Mouse (Mus musculus) CH12.LX (cell line): ENCODE measurements around the gene Gpr152. TPM values are rescaled to one million over a fixed set of nuclear protein-coding genes. Genes with fewer than 3 reads are reported as not detected.

Source experiments
- DNase-seq: peaks from one replicate; pipeline ENCODE4 v3.0.0-alpha.2; 2013; ENCODE audit errors: extremely low read depth
- H3K27ac ChIP-seq: 2 replicates; pipeline ENCODE4 v1.5.1; 2012; ENCODE audit warnings: low read depth, mild to moderate bottlenecking, control low read depth, moderate library complexity; ENCODE audit not compliant: insufficient read depth
- H3K27me3 ChIP-seq: replicated peaks from 2 replicates; pipeline ENCODE3; 2012; ENCODE audit warnings: inconsistent platforms
- H3K36me3 ChIP-seq, 2 experiments: replicated peaks in 1 of 2; 2 replicates each; pipeline versions ENCODE3 to v1.6.1; 2012; ENCODE audit warnings: inconsistent platforms in 1 of 2, low read length in 1 of 2, mild to moderate bottlenecking in 1 of 2, mixed read lengths in 1 of 2, moderate library complexity in 1 of 2; ENCODE audit not compliant: control insufficient read depth in 1 of 2, insufficient read depth in 1 of 2
- H3K4me1 ChIP-seq, 2 experiments: 2 replicates each; pipeline ENCODE4 v1.6.1; 2012; ENCODE audit warnings: inconsistent platforms in 1 of 2, moderate library complexity in 1 of 2; ENCODE audit not compliant: insufficient read depth in 2 of 2, control insufficient read depth in 1 of 2
- H3K4me2 ChIP-seq: 2 replicates; pipeline ENCODE4 v1.6.1; 2012; ENCODE audit warnings: low read depth, mild to moderate bottlenecking, control low read depth; ENCODE audit not compliant: poor library complexity, insufficient read depth, severe bottlenecking
- H3K4me3 ChIP-seq, 3 experiments: fragments of 150-350 bp in 1 of 3; sonication (generic) in 1 of 3; replicated peaks in 1 of 3; 2 replicates each; pipeline versions ENCODE3 to v1.5.1; 2011 to 2012; ENCODE audit warnings: low read depth in 2 of 3, low read length in 2 of 3, mild to moderate bottlenecking in 2 of 3, moderate library complexity in 2 of 3, control low read depth in 1 of 3, improper control_type of control experiment in 1 of 3, inconsistent platforms in 1 of 3, mixed read lengths in 1 of 3; ENCODE audit not compliant: poor library complexity in 1 of 3
- H3K79me2 ChIP-seq: replicated peaks from 2 replicates; pipeline ENCODE4 v1.6.1; 2012; ENCODE audit warnings: mild to moderate bottlenecking, moderate library complexity; ENCODE audit not compliant: control insufficient read depth, poor library complexity, insufficient read depth, severe bottlenecking; ENCODE audit errors: extremely low read depth
- H3K9ac ChIP-seq: 2 replicates; pipeline ENCODE4 v1.6.1; 2012; ENCODE audit warnings: low read depth, mild to moderate bottlenecking, control low read depth, moderate library complexity; ENCODE audit not compliant: insufficient read depth
- H3K9me3 ChIP-seq: replicated peaks from 2 replicates; pipeline ENCODE3; 2012; ENCODE audit warnings: low read length, inconsistent platforms, mixed read lengths
- CHD1 ChIP-seq: IDR thresholded peaks from 2 replicates; pipeline ENCODE4 v1.6.1; 2012; ENCODE audit warnings: low read depth, low read length, improper control_type of control experiment, inconsistent platforms
- E2F4 ChIP-seq: IDR thresholded peaks from 2 replicates; pipeline ENCODE4 v1.6.1; 2011; ENCODE audit warnings: low read depth, low read length, improper control_type of control experiment; ENCODE audit not compliant: insufficient replicate concordance
- ELF1 ChIP-seq: IDR thresholded peaks from 2 replicates; pipeline ENCODE4 v1.6.1; 2014; ENCODE audit warnings: low read depth, mild to moderate bottlenecking, inconsistent platforms, low read length, improper control_type of control experiment
- IRF4 ChIP-seq: IDR thresholded peaks from 2 replicates; pipeline ENCODE4 v1.6.1; 2014; ENCODE audit warnings: low read depth, mild to moderate bottlenecking, inconsistent platforms, low read length, improper control_type of control experiment
- JUN ChIP-seq: IDR thresholded peaks from 2 replicates; pipeline ENCODE4 v1.6.1; 2011; ENCODE audit warnings: low read depth, mild to moderate bottlenecking, low read length, improper control_type of control experiment, moderate library complexity; ENCODE audit not compliant: insufficient read depth
- KAT2A ChIP-seq: IDR thresholded peaks from 2 replicates; pipeline ENCODE4 v1.6.1; 2012; ENCODE audit warnings: low read length, improper control_type of control experiment, inconsistent platforms; ENCODE audit not compliant: insufficient replicate concordance
- MAFK ChIP-seq: IDR thresholded peaks from 2 replicates; pipeline ENCODE4 v1.6.1; 2011; ENCODE audit warnings: low read length, improper control_type of control experiment; ENCODE audit not compliant: insufficient replicate concordance
- MXI1 ChIP-seq: IDR thresholded peaks from 2 replicates; pipeline ENCODE4 v1.6.1; 2011; ENCODE audit warnings: mild to moderate bottlenecking, low read depth, low read length, improper control_type of control experiment
- MYC ChIP-seq: IDR thresholded peaks from 2 replicates; pipeline ENCODE4 v1.6.1; 2011; ENCODE audit warnings: low read depth, mild to moderate bottlenecking, improper control_type of control experiment, low read length
- NELFE ChIP-seq: IDR thresholded peaks from 2 replicates; pipeline ENCODE4 v1.6.1; 2011; ENCODE audit warnings: low read depth, low read length, improper control_type of control experiment
- PAX5 ChIP-seq: IDR thresholded peaks from 2 replicates; pipeline ENCODE4 v1.6.1; 2012; ENCODE audit warnings: low read length, inconsistent platforms, mixed read lengths
- POLR2A ChIP-seq: IDR thresholded peaks from 2 replicates; pipeline ENCODE4 v1.6.1; 2011; ENCODE audit warnings: low read depth, mild to moderate bottlenecking, improper control_type of control experiment, low read length
- POLR2AphosphoS2 ChIP-seq: IDR thresholded peaks from 2 replicates; pipeline ENCODE4 v1.6.1; 2011; ENCODE audit warnings: low read depth, low read length, improper control_type of control experiment
- RAD21 ChIP-seq: IDR thresholded peaks from 2 replicates; pipeline ENCODE4 v1.6.1; 2011; ENCODE audit warnings: low read depth, mild to moderate bottlenecking, low read length, improper control_type of control experiment, moderate library complexity
- SIN3A ChIP-seq: IDR thresholded peaks from 2 replicates; pipeline ENCODE4 v1.6.1; 2012; ENCODE audit warnings: low read length, improper control_type of control experiment, inconsistent platforms
- TBP ChIP-seq: conservative IDR thresholded peaks from 2 replicates; pipeline ENCODE4 v1.6.1; 2011; ENCODE audit warnings: low read depth, low read length, improper control_type of control experiment
- USF2 ChIP-seq: conservative IDR thresholded peaks from 2 replicates; pipeline ENCODE4 v1.6.1; 2011; ENCODE audit warnings: low read depth, low read length, improper control_type of control experiment
- ZC3H11A ChIP-seq: IDR thresholded peaks from 2 replicates; pipeline ENCODE4 v1.6.1; 2012; ENCODE audit warnings: low read depth, mild to moderate bottlenecking, inconsistent platforms, low read length, improper control_type of control experiment
- ZKSCAN1 ChIP-seq: IDR thresholded peaks from 2 replicates; pipeline ENCODE4 v1.6.1; 2012; ENCODE audit warnings: low read depth, inconsistent platforms, low read length, improper control_type of control experiment, borderline replicate concordance
- dilution Hi-C: fragments of 300-500 bp; cut with MboI; formaldehyde crosslinking; loops from 2 replicates; pipeline ENCODE4 v1.14.3; 2020; ENCODE audit warnings: low sequenced_read_pairs; ENCODE audit not compliant: extremely low pct_unique_long_range_greater_than_20kb, extremely low pct_ligation_motif_present
- in situ Hi-C: fragments of 300-500 bp; cut with MboI; formaldehyde crosslinking; loops from 3 replicates; pipeline ENCODE4 v1.14.3; 2019; ENCODE audit warnings: low sequenced_read_pairs, low pct_ligation_motif_present, low pct_unique_long_range_greater_than_20kb, mixed read lengths
- polyA plus RNA-seq: library from polyadenylated mRNA; unstranded; fragments of >175 nt; gene quantifications from 2 replicates; pipeline ENCODE4 v1.2.1, GENCODE M21; 2012; ENCODE audit warnings: low read depth; ENCODE audit not compliant: insufficient read length
- total RNA-seq, 2 experiments: library from RNA; depleted of rRNA; stranded (reverse); fragments of 300-350 nt in 1 of 2; fragments of >200 nt in 1 of 2; gene quantifications; 2 replicates each; pipeline ENCODE4 v1.2.3; 2012 to 2014

Gpr152 gene
- total and polyA plus RNA-seq, 3 experiments: 0.05 to 0.71 (median 0.17) TPM

DNA sequence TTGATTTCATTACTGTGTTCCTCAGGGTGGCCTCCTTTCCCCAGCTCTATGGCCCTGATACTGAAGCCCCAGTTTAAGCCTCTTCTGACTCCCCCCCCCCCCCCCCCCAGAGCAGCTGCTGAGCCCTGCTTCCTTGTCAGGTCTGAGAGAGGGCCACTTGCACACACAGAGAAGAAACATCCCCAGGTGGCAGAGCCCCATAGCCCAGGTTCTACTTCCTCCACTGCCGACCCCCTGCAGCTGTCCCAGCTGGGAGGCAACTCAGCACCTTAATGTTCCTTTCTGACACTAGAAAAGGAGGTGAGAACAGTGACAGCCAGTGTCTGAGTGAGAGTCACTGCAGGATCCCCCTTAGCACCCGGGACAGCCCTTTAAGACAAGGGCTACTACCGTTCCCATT lies 35.8 kb upstream of the Gpr152 start:
- H3K9ac ChIP-seq: no peak overlapping the region
- H3K27me3 ChIP-seq: no peaks in the 10 kb centered on the region
- peaks cover 50 to 75% of the 10 kb centered on the region in 2 experiments for H3K36me3 ChIP-seq
- no peaks in the 10 kb centered on the region for H3K79me2 ChIP-seq
- H3K27ac ChIP-seq: no peak overlapping the region
- H3K4me3 ChIP-seq: no peak overlapping the region
- H3K9me3 ChIP-seq: no peaks in the 10 kb centered on the region
- H3K4me2 ChIP-seq: no peak overlapping the region
- TF ChIP-seq ELF1 (no peak), JUN (no peak), NELFE (no peak), POLR2A (no peak), ZC3H11A (no peak)
- H3K4me1 ChIP-seq: peaks cover 13 to 54% of the 10 kb centered on the region in 2 experiments; a peak in 3 of 4 replicates
- no peak for DNase-seq
- in situ Hi-C loops: no loop called here
- dilution Hi-C loops: no loop called here

DNA sequence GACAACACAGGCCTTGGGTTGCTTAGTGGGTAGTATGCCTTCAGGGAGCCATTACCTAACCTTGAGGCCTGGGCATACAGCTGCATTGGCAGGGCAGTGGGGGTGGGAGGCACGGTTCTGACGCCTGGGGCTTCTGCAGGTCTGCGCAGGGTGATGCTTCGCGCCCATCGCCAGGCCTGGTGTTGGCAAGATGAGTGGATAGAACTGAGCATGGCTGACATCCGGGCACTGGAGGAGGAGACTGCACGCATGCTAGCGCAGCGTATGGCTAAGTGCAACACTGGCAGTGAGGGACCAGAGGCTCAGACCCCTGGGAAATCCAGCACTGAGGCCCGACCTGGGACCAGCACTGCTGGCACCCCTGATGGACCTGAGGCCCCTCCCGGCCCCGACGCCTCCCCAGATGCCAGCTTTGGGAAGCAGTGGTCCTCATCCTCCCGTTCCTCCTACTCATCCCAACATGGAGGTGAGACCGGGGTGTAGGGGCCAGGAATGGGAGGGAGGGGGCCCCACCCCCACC lies 34.9 kb upstream of the Gpr152 start:
- H3K4me2 ChIP-seq: no peak overlapping the region
- dilution Hi-C loops: no loop called here
- no peak overlapping the region for H3K4me3 ChIP-seq
- peaks cover 7 to 44% of the 10 kb centered on the region in 2 experiments; a peak in 2 of 4 replicates for H3K4me1 ChIP-seq
- H3K79me2 ChIP-seq: no peaks in the 10 kb centered on the region
- H3K27ac ChIP-seq: no peak overlapping the region
- no peak for TF ChIP-seq CHD1
- no peak for TF ChIP-seq MXI1
- TF ChIP-seq ELF1: no peak
- no peak for TF ChIP-seq RAD21
- no peak for TF ChIP-seq POLR2A
- no peak for TF ChIP-seq POLR2AphosphoS2
- TF ChIP-seq IRF4: no peak
- TF ChIP-seq E2F4: no peak
- no peak for TF ChIP-seq ZKSCAN1
- TF ChIP-seq SIN3A: no peak
- TF ChIP-seq ZC3H11A: no peak
- no peak for TF ChIP-seq TBP
- no peak for TF ChIP-seq KAT2A
- no peak for TF ChIP-seq MYC
- TF ChIP-seq MAFK: no peak
- TF ChIP-seq USF2: no peak
- TF ChIP-seq PAX5: no peak
- no peak overlapping the region for H3K9ac ChIP-seq
- in situ Hi-C loops: no loop called here
- DNase-seq: no peak
- no peaks in the 10 kb centered on the region for H3K9me3 ChIP-seq
- H3K27me3 ChIP-seq: no peaks in the 10 kb centered on the region
- H3K36me3 ChIP-seq: peaks cover 56 to 83% of the 10 kb centered on the region in 2 experiments
